Mouse (Mus musculus): ENCODE measurements around the gene Dand5. TPM values are rescaled to one million over a fixed set of nuclear protein-coding genes. Genes with fewer than 3 reads are reported as not detected.

The Dand5 gene
- total RNA-seq, 1 experiment from 2014 or later: 4.5 TPM

DNA sequence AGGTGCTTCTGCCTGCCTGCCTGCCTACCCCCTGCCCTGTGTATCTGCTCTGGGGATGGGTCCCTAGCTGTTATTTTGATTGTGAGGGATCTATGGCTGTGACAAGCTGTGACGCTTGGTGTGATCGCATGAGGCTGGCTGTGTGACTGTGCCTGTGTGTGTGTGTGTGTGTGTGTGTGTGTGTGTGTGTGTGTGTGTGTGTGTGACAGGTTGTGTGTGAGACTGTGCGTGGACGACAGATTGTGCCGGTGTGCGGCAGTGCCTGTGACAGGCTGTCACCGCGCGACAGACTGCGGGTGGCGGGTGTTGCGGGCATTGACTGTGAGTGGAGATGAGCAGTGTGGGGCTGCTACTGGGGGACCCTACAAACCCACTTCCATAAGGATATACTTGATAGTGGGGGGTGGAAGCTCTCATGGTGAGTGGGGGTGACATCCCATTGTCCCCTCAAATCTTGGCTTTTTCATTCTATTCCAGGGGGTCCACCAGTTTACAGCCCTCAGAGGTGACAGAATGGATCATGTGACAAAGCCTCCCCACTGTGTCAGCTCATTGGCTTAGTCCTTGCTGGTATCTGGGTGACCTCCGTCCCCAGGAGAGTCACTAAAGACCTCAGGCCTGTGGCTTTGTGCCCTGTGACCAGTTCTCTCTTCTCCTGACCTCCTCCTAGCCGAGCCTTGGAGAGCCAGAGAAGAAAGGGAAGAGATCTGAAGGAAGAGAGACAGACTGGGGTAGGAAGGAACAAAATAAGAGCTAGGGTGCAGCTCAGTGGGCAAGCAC is 34.9 kb downstream of the Dand5 start:
- ATAC-seq (ENCODE audit: extremely low read depth, insufficient number of reproducible peaks, low FRiP score, poor library complexity, severe bottlenecking): no peak

DNA sequence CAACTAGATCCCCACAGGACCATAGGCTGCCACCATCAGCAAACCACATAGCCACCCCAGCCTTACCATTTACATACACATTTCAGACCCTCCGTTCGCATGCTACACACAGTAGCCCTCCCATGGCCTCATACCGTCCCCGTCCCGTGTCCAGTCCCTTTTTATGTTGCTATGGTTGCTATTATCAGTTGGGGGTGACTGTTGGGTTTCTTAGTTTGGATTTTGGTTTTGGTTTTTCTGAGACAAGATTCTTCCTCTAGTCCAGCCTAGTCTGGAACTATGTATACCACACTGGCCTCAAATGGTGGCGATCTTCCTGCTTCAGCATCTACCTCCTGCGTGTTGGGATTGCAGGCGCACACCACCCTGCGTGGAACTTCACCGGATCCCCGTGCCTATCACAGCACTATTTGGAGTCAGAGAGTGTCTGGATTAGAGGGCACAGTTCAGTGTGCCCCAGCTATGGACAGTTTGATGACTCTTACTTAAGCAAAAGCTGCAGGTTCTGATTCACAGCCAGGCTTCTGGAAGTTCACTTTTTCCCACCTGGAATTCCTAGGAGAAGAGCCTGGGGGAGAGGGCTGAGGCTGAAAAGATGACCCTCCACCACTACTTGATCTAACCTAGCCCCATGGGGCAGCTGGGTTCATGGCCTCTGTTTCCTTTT is 35.7 kb downstream of the Dand5 start:
- ATAC-seq (ENCODE audit: extremely low read depth, insufficient number of reproducible peaks, low FRiP score, poor library complexity, severe bottlenecking): no peak

DNA sequence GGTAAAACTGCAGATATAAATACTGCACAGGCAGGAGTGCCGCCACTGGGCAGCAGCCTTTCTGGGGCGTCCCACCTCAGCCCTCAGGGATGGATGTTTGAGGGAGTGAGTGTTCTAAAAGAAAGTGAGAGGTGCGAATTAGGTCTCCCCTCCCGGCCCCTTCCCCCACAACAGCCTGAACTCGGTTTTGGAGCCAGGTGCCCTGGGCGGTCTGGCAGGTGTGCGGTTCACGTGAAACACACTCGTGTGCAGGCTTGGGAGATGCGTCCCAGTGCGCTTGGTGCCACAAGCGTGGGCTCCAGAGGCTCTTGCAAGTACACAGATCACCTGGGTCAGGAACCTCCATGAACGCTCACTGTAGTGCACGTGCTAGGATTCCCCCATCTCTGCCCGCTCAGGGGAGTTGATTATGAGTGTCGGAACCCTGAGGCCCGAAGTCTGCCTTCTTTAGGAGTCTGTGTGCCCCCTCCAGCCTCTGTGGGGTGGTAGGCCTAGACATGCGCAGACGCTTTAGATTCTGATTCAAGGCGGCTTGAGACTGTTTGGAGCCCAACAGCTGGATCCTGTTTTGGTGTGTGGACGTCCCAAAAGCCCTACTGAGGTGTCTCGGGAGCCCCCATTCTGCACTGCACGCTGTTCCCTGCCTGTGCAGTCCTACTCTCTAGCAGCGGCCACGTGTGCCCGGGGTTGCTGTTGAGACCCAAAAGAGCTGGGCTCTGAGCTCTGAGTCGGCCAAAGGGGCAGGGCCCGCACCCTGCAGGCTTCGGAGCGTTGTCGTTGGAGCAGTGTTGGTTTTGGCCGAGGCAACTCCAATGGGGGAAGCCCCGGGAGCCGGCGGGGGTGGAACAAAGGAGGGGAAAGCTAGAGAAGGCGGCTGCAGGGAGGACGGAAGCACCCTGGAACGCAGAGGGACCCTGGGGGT is 36.6 kb downstream of the Dand5 start:
- ATAC-seq (ENCODE audit: extremely low read depth, insufficient number of reproducible peaks, low FRiP score, poor library complexity, severe bottlenecking): no peak

DNA sequence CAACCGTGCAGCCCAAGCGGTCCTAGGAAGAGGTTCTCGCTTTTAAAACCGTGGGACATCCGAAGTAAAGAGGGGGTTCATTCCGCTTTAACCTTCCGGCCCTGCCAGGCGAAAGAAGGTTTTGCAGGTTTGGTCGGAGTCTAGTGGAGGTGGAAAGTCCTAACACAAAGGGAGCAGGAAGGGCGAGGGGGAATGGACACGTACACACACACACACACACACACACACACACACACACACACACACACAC is 37.2 kb downstream of the Dand5 start:
- no peak for ATAC-seq (ENCODE audit: extremely low read depth, insufficient number of reproducible peaks, low FRiP score, poor library complexity, severe bottlenecking)

DNA sequence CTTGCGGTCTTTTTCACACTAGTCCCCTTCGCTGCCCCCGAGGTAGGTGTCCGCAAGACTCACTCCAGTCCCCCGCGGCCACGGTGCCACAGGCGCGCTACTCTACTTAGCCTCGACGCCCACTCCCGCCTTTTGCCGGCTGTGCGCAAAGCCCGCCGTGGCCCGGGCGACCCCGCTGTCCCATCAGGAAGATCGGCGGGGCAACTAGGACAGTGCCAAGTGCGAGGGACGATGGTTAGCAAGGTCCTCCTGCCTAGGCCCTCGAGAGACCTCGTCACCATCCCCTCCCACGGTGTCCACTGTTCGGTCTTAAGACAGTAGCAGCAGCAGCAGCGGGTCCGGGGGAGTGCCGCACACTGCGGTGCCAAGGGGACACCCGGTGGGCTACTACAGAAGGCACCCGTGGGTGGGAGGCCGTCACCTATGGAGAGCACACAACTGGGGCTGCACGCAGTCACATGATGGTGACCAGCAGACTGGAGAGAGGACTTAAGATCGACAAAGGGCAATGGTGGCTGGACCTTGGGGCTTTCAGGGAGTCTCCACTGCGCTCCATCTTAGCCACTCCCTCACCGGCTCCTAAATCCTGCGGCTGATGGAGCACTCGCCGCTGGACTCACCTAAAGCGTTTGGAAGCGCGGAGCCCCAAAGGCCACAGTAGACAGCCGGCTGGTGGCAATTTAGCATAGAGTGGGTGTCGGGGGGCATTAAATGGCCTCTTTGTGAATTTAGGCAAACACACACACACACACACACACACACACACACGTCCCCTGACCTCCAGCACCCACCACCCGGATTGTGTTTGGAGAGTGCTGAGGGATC is 37.7 kb downstream of the Dand5 start:
- ATAC-seq (ENCODE audit: extremely low read depth, insufficient number of reproducible peaks, low FRiP score, poor library complexity, severe bottlenecking): no peak

DNA sequence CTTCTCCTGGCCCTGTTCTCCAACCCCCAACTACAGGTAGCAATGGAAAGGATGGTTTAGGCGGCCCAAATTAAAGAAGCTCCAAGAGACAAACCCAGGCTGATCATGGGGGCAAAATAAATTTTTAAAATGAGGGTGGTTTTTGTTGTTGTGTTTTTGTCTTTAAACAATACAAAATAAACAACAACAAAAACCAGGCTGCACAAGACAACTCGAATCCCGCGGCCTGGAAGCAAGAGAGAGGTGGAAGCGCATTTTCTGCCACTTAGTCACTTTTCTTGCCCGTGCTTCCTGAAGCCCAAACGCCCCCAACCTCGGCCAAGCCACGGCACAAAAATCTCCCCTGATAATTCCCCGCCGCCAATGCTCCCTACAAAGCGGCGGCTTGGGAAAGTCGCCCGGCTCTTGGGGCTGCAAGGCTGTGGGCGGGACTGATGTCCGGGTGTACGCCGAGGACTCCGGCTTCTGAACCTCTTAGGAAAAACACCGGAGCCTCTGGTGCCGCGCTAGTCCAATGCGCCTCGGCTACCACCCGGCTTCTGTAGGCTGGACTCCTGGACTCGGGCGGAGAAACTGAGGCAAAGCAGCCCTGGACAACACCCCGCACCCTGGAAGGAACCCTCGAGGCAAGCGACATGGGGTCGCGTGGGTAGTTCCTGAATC is 38.6 kb downstream of the Dand5 start:
- no peak for ATAC-seq (ENCODE audit: extremely low read depth, insufficient number of reproducible peaks, low FRiP score, poor library complexity, severe bottlenecking)

DNA sequence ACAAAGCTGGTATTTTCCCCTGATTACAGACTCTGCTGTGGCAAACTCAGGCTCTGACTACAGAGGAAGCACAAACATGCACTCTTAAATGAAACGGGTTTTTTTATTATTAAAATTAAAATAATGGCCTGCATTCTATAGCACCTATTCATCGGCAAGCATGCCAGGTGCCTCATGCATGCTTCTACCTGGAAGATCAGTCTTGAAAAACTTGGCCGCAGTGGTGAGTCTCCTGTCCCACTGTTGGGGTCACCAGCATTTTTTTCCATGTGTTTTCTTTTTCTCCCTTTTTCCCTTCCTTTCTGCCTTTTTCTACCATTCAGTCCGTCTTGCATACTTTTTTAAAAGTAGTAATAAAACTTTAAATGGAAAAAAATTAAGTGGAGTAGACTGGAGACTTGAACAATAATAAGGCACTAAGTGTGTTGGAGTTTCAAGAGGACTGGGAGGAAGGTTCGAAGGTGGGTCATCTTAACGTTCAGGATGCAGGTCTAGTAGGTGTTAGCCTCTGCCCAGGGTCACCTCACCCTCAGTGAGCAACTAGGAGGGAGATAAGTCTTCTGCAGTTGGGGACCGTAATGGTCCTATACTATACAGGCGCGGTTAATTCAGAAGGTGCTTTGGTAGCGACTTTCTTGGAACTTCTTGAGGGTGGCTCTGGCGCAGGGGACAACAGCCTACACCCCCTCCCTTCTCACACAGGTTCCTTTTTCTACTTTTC is 39.3 kb downstream of the Dand5 start:
- no peak for ATAC-seq (ENCODE audit: extremely low read depth, insufficient number of reproducible peaks, low FRiP score, poor library complexity, severe bottlenecking)

DNA sequence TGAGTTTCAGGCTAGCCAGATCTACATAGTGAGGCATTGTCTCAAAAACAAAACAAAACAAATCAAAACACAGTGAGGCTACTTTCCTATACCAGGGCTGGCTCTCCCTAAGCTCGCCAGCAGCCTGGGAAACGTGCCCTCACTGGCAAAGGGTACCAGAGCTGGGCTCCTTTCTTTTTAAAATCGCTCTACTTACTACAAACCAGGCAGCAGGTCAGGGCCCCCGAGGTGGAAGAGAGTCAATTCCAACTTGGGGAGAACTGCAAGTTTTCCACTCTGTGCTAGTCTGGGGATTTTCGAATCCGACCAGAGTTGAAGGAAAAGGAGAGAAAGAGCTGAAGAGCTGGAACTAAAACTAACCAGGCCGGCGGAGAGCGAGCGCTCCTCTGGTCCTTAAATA is 39.9 kb downstream of the Dand5 start:
- no peak for ATAC-seq (ENCODE audit: extremely low read depth, insufficient number of reproducible peaks, low FRiP score, poor library complexity, severe bottlenecking)

DNA sequence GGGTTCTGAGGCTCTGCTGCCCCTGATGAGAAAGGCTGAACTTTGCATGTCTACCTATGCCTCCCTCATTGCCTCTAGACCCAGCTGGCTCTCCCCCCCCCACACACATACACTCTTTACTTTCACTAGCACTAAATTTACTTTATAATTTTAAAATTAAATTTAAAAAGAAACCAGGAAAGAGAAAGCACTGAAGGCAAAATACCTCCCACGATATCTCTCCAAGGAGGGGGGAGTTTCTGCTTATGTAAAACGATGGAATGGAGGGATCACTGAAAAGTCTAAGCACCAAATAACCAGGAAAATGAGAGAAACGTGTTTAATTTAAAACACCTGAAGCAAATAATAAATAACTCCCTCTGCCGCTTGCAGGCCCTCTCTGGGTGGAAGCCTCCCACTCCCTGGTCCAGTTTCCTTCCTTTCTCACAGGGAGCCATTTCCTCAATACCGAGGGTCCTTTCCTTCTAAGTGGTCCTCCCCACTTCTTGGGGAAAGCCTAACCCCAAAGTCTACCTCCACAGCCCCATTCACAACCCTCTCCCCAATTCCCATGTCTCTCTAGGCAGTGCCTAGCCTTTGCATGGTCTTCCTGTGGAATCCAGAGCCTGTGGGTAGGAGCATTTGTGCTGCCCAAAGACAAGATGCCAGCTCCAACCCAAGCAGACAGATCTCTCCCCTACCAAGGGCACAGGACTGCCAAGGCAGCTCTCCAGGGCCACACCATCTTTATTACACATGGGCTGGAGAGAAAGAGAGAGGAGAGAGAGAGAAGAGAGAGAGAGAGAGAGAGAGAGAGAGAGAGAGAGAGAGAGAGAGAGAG is 40.7 kb downstream of the Dand5 start:
- no peak for ATAC-seq (ENCODE audit: extremely low read depth, insufficient number of reproducible peaks, low FRiP score, poor library complexity, severe bottlenecking)

DNA sequence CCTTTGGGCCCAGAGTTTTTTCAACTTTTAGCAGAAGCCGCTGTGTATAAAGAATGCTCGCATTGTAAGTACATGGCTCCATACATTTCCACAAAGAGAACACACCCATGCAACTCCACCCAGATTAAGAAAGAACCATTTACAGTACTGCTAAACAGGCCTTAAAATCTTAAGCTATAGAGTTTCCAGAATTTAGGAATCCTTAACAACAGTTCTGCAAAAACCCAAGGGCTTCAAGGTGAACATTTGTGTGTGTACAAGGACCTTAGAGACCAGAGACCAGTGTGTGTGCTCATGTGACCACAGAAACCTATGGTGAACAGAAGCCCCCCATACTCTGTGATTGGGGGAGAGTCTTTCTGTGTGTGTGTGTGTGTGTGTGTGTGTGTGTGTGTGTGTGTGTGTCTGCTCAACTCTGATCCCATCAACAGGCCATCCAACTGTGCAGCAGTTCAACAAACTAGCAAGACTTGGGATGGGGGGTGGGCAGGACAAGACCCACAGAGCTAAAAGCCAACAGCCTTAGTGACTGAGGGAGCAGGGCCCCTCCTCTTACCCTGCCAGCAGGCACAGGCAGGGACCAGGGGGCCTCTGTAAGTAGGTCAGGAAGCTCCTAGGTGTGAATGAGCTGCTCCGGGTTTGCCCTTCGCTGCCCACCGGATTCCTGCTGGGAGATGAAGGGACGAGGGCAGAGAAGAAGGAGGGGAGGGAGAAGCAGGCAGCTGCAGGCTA is 41.5 kb downstream of the Dand5 start:
- no peak for ATAC-seq (ENCODE audit: extremely low read depth, insufficient number of reproducible peaks, low FRiP score, poor library complexity, severe bottlenecking)

DNA sequence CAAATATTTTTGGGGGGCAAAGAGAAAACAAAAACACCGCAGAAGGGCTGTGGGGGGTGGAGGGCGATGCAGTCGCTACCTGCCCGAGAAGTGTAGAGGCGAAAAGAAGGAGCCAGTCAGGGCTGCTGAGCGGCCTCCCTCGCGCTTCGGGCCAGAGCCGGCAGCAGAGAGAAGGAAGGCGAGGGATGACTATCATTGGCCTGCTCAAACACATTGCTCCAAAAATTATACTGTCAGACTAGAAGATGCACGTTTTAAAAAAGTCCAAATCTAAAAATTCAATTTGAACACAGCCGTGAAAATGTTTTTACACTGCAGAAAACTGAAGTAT is 42.4 kb downstream of the Dand5 start:
- no peak for ATAC-seq (ENCODE audit: extremely low read depth, insufficient number of reproducible peaks, low FRiP score, poor library complexity, severe bottlenecking)

DNA sequence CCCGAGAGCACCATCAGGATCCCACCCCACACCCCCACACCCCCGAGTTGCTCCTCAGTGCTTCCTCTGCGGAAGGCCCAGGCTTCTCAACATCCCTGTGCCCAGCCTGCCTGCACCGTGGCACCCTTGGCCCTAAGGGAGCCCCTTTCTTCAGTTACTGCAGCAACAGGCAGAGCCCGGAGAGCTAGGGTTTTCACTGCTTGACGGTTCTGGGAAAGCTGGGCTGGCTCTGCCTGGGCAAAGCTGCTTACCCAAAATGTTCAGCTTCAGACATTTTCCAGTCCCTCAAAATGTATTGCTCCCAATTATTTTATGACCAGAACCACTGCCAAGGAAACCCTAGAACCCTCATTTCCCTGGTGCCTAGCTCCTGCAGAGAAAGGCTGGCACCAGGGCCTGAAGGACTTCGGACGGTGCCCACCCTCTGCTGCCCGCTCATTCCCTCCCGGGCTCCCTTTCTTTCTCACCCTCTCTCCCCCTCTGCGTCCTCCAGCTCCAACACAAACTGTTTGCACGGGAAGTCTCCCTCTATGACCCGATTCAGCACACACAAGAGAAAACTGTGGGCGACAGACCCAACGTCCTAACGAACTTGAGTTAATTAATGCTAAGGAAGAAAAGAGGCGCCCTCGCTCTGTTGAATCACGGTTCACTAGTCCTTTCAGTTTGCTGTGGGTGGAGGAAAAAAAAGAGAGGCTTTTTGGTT is 43.0 kb downstream of the Dand5 start:
- no peak for ATAC-seq (ENCODE audit: extremely low read depth, insufficient number of reproducible peaks, low FRiP score, poor library complexity, severe bottlenecking)

DNA sequence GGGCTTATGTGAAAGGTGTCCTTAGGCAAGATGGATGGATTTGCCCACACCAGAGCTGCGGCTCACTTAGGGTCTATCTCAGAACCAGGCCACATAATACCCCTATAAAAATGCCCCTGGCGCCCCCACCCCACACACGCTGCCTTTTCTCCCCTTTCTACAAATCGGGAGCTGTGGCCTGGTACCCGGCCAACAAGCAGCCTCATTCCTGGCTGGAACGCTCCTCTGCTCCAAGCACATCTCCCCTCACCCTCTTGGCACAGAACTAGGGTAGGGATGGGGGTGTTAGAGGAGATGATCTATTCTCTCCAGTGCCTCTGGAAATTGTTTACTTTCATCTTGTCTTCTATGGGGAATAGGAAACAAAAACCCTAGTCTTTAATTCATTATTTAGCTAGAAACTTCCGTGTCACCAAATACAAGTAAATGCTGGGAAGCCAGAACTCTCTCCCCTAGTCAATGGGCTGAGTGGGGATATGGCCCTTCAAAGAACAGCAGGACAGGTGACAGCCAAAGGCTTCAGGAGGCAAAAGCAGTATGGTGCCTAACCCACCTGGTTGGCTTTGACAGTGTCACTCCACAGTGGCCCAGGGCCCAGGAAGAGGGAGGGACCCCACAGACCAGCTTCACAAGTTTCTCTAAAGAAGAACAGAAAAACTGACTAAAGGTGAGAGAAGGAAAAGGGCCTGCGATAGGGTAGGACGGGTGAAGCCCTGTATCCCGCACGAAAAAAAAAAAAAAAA is 43.8 kb downstream of the Dand5 start:
- no peak for ATAC-seq (ENCODE audit: extremely low read depth, insufficient number of reproducible peaks, low FRiP score, poor library complexity, severe bottlenecking)

DNA sequence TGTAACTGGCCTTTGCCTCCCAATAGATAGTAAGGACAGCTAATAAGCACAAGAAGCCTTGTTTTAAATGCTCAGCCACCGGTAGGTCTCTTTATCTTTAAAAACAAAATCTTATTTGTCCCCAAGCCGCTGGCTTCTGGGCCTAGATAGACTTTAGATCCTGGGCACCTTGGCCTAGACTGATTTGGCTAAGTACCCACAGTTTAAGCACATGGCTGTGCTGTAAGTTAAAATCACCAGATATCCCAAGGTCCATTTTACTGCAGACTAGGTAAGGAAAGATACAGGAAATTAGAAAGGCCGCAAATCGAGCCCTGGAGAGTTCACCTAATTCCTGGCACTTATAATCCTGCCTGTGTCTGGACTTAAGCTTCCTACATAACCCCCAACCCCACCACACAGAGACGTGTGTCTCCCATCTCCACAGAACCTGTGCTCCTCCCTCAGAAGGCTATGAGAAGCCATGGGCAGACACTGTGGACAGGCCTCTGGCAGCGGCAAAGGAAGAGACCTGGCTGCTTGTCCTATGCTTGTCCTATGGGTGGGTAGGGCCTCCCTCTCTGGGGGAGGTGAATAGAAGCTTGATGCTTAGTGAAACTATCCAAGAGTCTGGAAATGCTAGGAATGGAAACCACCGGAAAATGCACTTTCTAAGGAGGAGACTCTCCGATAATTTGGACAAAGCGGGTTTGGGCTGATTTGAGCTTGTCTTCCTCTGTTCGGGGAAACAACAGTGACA is 44.6 kb downstream of the Dand5 start:
- no peak for ATAC-seq (ENCODE audit: extremely low read depth, insufficient number of reproducible peaks, low FRiP score, poor library complexity, severe bottlenecking)

DNA sequence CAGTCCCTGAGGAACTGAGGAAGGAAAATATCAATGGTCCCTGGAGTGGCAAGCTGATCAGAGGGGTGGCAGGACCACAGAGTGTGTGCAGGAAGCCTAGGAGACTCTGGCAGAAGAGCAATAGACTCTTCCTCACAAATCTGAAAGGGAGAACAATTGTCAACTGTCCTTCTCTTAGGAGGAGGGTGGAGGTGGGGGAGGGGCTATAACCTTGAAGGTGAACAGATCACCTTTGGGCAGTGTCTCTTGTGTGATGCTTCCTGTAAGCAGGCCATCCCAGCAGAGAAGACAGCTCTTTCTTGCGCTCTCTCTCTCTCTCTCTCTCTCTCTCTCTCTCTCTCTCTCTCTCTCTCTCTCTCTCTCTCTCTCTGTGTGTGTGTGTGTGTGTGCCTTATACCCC is 46.1 kb downstream of the Dand5 start:
- no peak for ATAC-seq (ENCODE audit: extremely low read depth, insufficient number of reproducible peaks, low FRiP score, poor library complexity, severe bottlenecking)

Measured in neutrophil, adult 5-6 weeks (primary cell).